Mouse (Mus musculus): ENCODE measurements around the gene Gpc2. TPM values are rescaled to one million over a fixed set of nuclear protein-coding genes. Genes with fewer than 3 reads are reported as not detected.

Gene Gpc2
- total and polyA plus RNA-seq, 3 experiments = not detected

- in situ Hi-C loops (cut with MboI; ENCODE audit: low pct_ligation_motif_present, low pct_unique_long_range_greater_than_20kb, low sequenced_read_pairs) (no loop called here), dilution Hi-C loops (cut with MboI; ENCODE audit: extremely low pct_ligation_motif_present, extremely low pct_unique_long_range_greater_than_20kb, low sequenced_read_pairs) (no loop called here)
- Histone ChIP-seq H3K9ac (ENCODE audit: insufficient read depth, low read depth) (no peak overlapping the region), H3K36me3 (replicated peaks in 1 of 2; ENCODE audit: control insufficient read depth in 1 of 2, insufficient read depth in 1 of 2, low read length in 1 of 2) (no peaks in the 10 kb centered on the region), H3K79me2 (replicated peaks; ENCODE audit: control insufficient read depth, extremely low read depth, insufficient read depth, poor library complexity, severe bottlenecking) (no peaks in the 10 kb centered on the region), H3K4me3 (replicated peaks in 1 of 3; ENCODE audit: low read depth in 2 of 3, low read length in 2 of 3, poor library complexity in 1 of 3) (no peak overlapping the region), H3K9me3 (replicated peaks; ENCODE audit: low read length) (peaks cover 2% of the 10 kb centered on the region), H3K27ac (ENCODE audit: insufficient read depth, low read depth) (no peak overlapping the region), H3K4me1 (ENCODE audit: control insufficient read depth in 1 of 2, insufficient read depth in 2 of 2) (no peaks in the 10 kb centered on the region), H3K4me2 (ENCODE audit: insufficient read depth, low read depth, poor library complexity, severe bottlenecking) (no peak overlapping the region), H3K27me3 (replicated peaks) (peaks cover 13% of the 10 kb centered on the region)
- TF ChIP-seq MAZ (IDR thresholded peaks at IDR 0.05; ENCODE audit: low read depth, low read length) = no peak
- no peak for TF ChIP-seq TBP (conservative IDR thresholded peaks at IDR 0.05; ENCODE audit: low read depth, low read length)
- no peak for TF ChIP-seq HCFC1 (IDR thresholded peaks at IDR 0.05; ENCODE audit: low read depth, low read length)
- no peak for TF ChIP-seq ETS1 (conservative IDR thresholded peaks at IDR 0.05; ENCODE audit: low read depth, low read length)
- no peak for TF ChIP-seq BHLHE40 (IDR thresholded peaks at IDR 0.05; ENCODE audit: low read depth, low read length)
- no peak for TF ChIP-seq KAT2A (IDR thresholded peaks at IDR 0.05; ENCODE audit: insufficient replicate concordance, low read length)
- no peak for TF ChIP-seq USF2 (conservative IDR thresholded peaks at IDR 0.05; ENCODE audit: low read depth, low read length)
- TF ChIP-seq SMC3 (IDR thresholded peaks at IDR 0.05; ENCODE audit: low read depth, low read length) = no peak
- TF ChIP-seq MAFK (IDR thresholded peaks at IDR 0.05; ENCODE audit: insufficient replicate concordance, low read length) = no peak
- TF ChIP-seq UBTF (IDR thresholded peaks at IDR 0.05; ENCODE audit: low read depth, low read length) = no peak
- TF ChIP-seq PAX5 (IDR thresholded peaks at IDR 0.05; ENCODE audit: low read length) = no peak
- no peak for TF ChIP-seq MYC (IDR thresholded peaks at IDR 0.05; ENCODE audit: low read depth, low read length)
- TF ChIP-seq POLR2AphosphoS2 (IDR thresholded peaks at IDR 0.05; ENCODE audit: low read depth, low read length) = no peak
- TF ChIP-seq SIN3A (IDR thresholded peaks at IDR 0.05; ENCODE audit: low read length) = no peak
- TF ChIP-seq IRF4 (IDR thresholded peaks at IDR 0.05; ENCODE audit: low read depth, low read length) = no peak
- TF ChIP-seq GABPA (IDR thresholded peaks at IDR 0.05; ENCODE audit: insufficient replicate concordance, low read depth, low read length) = no peak
- no peak for TF ChIP-seq POLR2A (IDR thresholded peaks at IDR 0.05; ENCODE audit: low read depth, low read length)
- TF ChIP-seq ZC3H11A (IDR thresholded peaks at IDR 0.05; ENCODE audit: low read depth, low read length) = no peak
- TF ChIP-seq CTCF (conservative IDR thresholded peaks at IDR 0.05 in 1 of 2, IDR thresholded peaks at IDR 0.05 in 1 of 2; ENCODE audit: low read depth in 2 of 2, low read length in 2 of 2) = no peak
- no peak for DNase-seq (ENCODE audit: extremely low read depth)
Observed at GRCm38 (mm10) chr5:138291638-138292037, 11.8 kb upstream of the Gpc2 start.

GRCm38 (mm10) chr5:138287861-138288260 lies 8.1 kb upstream of the Gpc2 start:
- H3K27me3 ChIP-seq (replicated peaks) = peaks cover 8% of the 10 kb centered on the region
- dilution Hi-C loops (cut with MboI; ENCODE audit: extremely low pct_ligation_motif_present, extremely low pct_unique_long_range_greater_than_20kb, low sequenced_read_pairs) (no loop called here), in situ Hi-C loops (cut with MboI; ENCODE audit: low pct_ligation_motif_present, low pct_unique_long_range_greater_than_20kb, low sequenced_read_pairs) (no loop called here)
- H3K27ac ChIP-seq (ENCODE audit: insufficient read depth, low read depth) = no peak overlapping the region
- TF ChIP-seq POLR2A (IDR thresholded peaks at IDR 0.05; ENCODE audit: low read depth, low read length) (no peak), IRF4 (IDR thresholded peaks at IDR 0.05; ENCODE audit: low read depth, low read length) (no peak), MXI1 (IDR thresholded peaks at IDR 0.05; ENCODE audit: low read depth, low read length) (no peak), RAD21 (IDR thresholded peaks at IDR 0.05; ENCODE audit: low read depth, low read length) (peak; percentile 17), BHLHE40 (IDR thresholded peaks at IDR 0.05; ENCODE audit: low read depth, low read length) (no peak), CHD2 (IDR thresholded peaks at IDR 0.05; ENCODE audit: low read length) (no peak), HCFC1 (IDR thresholded peaks at IDR 0.05; ENCODE audit: low read depth, low read length) (no peak), USF1 (IDR thresholded peaks at IDR 0.05; ENCODE audit: low read depth, low read length) (no peak), ZKSCAN1 (IDR thresholded peaks at IDR 0.05; ENCODE audit: borderline replicate concordance, low read depth, low read length) (no peak), MAFK (IDR thresholded peaks at IDR 0.05; ENCODE audit: insufficient replicate concordance, low read length) (no peak), CTCF (conservative IDR thresholded peaks at IDR 0.05 in 1 of 2, IDR thresholded peaks at IDR 0.05 in 1 of 2; ENCODE audit: low read depth in 2 of 2, low read length in 2 of 2) (peak; percentile 47 to 50; a peak in 3 of 4 replicates), ZNF384 (IDR thresholded peaks at IDR 0.05; ENCODE audit: low read depth, low read length) (no peak), SIN3A (IDR thresholded peaks at IDR 0.05; ENCODE audit: low read length) (no peak), SMC3 (IDR thresholded peaks at IDR 0.05; ENCODE audit: low read depth, low read length) (0 out of 2 replicates have a peak, but pooled peaks have one; percentile 1), ELF1 (IDR thresholded peaks at IDR 0.05; ENCODE audit: low read depth, low read length) (no peak)
- no peaks in the 10 kb centered on the region for H3K79me2 ChIP-seq (replicated peaks; ENCODE audit: control insufficient read depth, extremely low read depth, insufficient read depth, poor library complexity, severe bottlenecking)
- peaks cover 0 to 5% of the 10 kb centered on the region in 2 experiments; a peak in 1 of 4 replicates for H3K4me1 ChIP-seq (ENCODE audit: control insufficient read depth in 1 of 2, insufficient read depth in 2 of 2)
- no peak overlapping the region for H3K9ac ChIP-seq (ENCODE audit: insufficient read depth, low read depth)
- H3K9me3 ChIP-seq (replicated peaks; ENCODE audit: low read length) = peaks cover 2% of the 10 kb centered on the region
- no peaks in the 10 kb centered on the region for H3K36me3 ChIP-seq (replicated peaks in 1 of 2; ENCODE audit: control insufficient read depth in 1 of 2, insufficient read depth in 1 of 2, low read length in 1 of 2)
- peak; percentile 37 for DNase-seq (ENCODE audit: extremely low read depth)
- H3K4me3 ChIP-seq (replicated peaks in 1 of 3; ENCODE audit: low read depth in 2 of 3, low read length in 2 of 3, poor library complexity in 1 of 3) = no peak overlapping the region
- H3K4me2 ChIP-seq (ENCODE audit: insufficient read depth, low read depth, poor library complexity, severe bottlenecking) = no peak overlapping the region
